Mouse (Mus musculus): ENCODE results near the gene Tnfrsf1a.

DNA sequence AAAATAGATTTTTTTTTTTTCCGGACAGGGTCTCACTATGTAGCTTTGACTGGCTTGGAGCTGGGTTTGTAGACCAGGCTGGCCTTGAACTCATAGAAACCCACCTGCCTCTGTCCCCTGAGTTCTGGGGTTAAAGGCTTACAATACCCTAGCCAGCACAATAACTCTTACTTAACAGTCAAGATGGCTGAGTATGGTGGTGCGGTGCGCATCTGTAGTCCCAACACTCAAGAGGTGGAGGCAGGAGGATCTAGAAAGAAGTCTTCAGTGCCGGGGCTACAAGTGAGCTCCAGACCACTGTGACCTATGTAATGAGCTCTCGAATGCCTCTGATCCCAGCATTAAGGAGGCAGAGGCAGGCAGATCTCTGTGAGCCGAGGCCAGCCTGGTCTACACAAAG lies 62.5 kb downstream of the Tnfrsf1a start:
- no peak for TF ChIP-seq TAL1 (IDR thresholded peaks at IDR 0.05; ENCODE audit: low read length)
- TF ChIP-seq GATA1 (IDR thresholded peaks at IDR 0.05; ENCODE audit: low read length), result no peak

Data from erythroblast, embryonic 14.5 days (primary cell).